Mouse (Mus musculus): ENCODE results near the gene Metrn. TPM values are rescaled to one million over a fixed set of nuclear protein-coding genes. Genes with fewer than 3 reads are reported as not detected.
A peak's percentile ranks its signal among the peaks of the same experiment; 100 is the strongest.

Metrn gene
- polyA plus RNA-seq (2015; fragmentation: Nextera tagmentation; extraction: Ambion mirVana): 34.6 and 37.0 TPM in 2 replicates

GRCm38 (mm10) chr17:25796951-25797369 lies at the start of gene Metrn:
Gene Metrn, minus strand, starts transcription at chr17:25797136.
- Histone ChIP-seq H3K4me3 (ENCODE audit: low read length) (peak within 1 kb of the TSS; percentile 83), H3K36me3 (ENCODE audit: control insufficient read depth, insufficient read depth, low read length) (0 out of 2 replicates have a peak, but pooled peaks cover 2% of the 10 kb centered on the region), H3K27me3 (replicated peaks; ENCODE audit: control insufficient read depth, insufficient read depth, low read length) (no peaks in the 10 kb centered on the region), H3K4me1 (ENCODE audit: control insufficient read depth, insufficient read depth, low read length) (peaks cover 29% of the 10 kb centered on the region), H3K27ac (ENCODE audit: low read length) (peak within 1 kb of the TSS; percentile 6), H3K9ac (ENCODE audit: low read depth, low read length) (peak within 1 kb of the TSS; percentile 75), H3K9me3 (ENCODE audit: control insufficient read depth, low read length) (no peaks in the 10 kb centered on the region), H3K4me2 (ENCODE audit: low read depth, low read length) (peak within 1 kb of the TSS; percentile 97)
- WGBS: under 1% methylated on average over 35 of the region's 35 CpGs
- peak; percentile 77 for ATAC-seq

DNA sequence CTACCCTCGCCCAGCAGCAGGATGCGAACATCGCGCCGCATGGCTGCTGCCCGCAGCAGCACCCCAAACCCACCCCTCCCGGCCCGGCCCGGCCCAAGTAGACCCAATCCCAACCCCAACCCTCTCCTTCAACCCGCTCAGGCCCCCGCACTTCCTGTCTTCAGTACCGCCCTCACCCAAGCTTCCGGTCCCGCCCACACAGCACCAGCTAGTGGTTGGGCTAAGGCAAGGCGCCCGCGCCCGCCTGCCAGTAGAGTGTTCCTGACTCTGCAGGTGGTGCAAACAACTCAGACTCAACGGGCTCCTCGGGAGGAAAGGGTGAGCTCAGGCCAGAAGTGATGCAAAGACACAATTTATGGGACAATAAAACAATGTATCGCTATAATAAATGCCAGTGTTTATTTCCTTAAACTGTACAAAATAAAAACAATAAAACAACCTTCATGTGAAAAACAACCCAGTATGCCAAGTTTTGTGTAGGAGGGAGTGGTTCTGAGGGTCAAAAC lies 47.5 kb upstream of the Metrn start, which contains the start of gene Rhot2:
TSS of gene Rhot2 (minus strand) at position 456 of the 506 bp plus-strand sequence.
- WGBS: under 1% methylated on average over 21 of the region's 21 CpGs

GRCm38 (mm10) chr17:25843636-25844395 lies 46.9 kb upstream of the Metrn start:
- 2% methylated on average over 38 of the region's 38 CpGs for WGBS

More for the DNA sequence above, 47.5 kb upstream of the Metrn start, which contains the start of gene Rhot2:
- Histone ChIP-seq H3K4me3 (ENCODE audit: low read length) (peak within 1 kb of the TSS; percentile 85), H3K9ac (ENCODE audit: low read depth, low read length) (peak within 1 kb of the TSS; percentile 93), H3K9me3 (ENCODE audit: control insufficient read depth, low read length) (no peaks in the 10 kb centered on the region), H3K36me3 (ENCODE audit: control insufficient read depth, insufficient read depth, low read length) (peaks cover 14% of the 10 kb centered on the region; the same call in 1 of the 2 replicates), H3K27me3 (replicated peaks; ENCODE audit: control insufficient read depth, insufficient read depth, low read length) (no peaks in the 10 kb centered on the region), H3K27ac (ENCODE audit: low read length) (peak within 1 kb of the TSS; percentile 86), H3K4me1 (ENCODE audit: control insufficient read depth, insufficient read depth, low read length) (peaks cover 13% of the 10 kb centered on the region), H3K4me2 (ENCODE audit: low read depth, low read length) (peak within 1 kb of the TSS; percentile 79)
- ATAC-seq: peak; percentile 97

DNA sequence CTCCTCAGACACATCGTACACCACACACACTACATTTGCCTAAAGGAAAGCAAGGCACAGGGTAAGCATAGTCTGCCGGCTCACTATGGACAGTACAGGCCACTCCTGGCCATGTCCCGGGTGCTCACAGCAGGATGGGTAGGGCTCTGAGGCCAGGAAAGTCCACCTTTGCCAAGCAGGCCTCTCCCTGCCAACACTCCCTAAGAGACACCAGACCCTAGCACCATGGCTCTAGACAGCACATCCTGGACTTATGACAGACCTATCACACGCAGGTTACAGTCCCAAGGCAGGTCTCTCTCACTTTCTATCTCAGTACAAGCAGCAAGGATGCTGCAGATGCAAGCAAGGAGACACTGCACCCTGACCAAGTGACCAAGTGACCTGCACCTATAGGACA lies 46.2 kb upstream of the Metrn start:
- no peaks in the 10 kb centered on the region for H3K9me3 ChIP-seq (ENCODE audit: control insufficient read depth, low read length)
- H3K9ac ChIP-seq (ENCODE audit: low read depth, low read length): peak overlapping the region; percentile 93
- peaks cover 13% of the 10 kb centered on the region for H3K4me1 ChIP-seq (ENCODE audit: control insufficient read depth, insufficient read depth, low read length)
- no peak overlapping the region for H3K27ac ChIP-seq (ENCODE audit: low read length)
- WGBS: 92% methylated on average over 4 of the region's 4 CpGs
- H3K27me3 ChIP-seq (replicated peaks; ENCODE audit: control insufficient read depth, insufficient read depth, low read length): no peaks in the 10 kb centered on the region
- H3K4me3 ChIP-seq (ENCODE audit: low read length): peak overlapping the region; percentile 85
- ATAC-seq: no peak
- H3K4me2 ChIP-seq (ENCODE audit: low read depth, low read length): peak overlapping the region; percentile 79
- peaks cover 19% of the 10 kb centered on the region; the same call in 1 of the 2 replicates for H3K36me3 ChIP-seq (ENCODE audit: control insufficient read depth, insufficient read depth, low read length)

More at GRCm38 (mm10) chr17:25843636-25844395, 46.9 kb upstream of the Metrn start:
- H3K4me1 ChIP-seq (ENCODE audit: control insufficient read depth, insufficient read depth, low read length): peaks cover 13% of the 10 kb centered on the region
- H3K4me2 ChIP-seq (ENCODE audit: low read depth, low read length): peak overlapping the region; percentile 79
- peak overlapping the region; percentile 85 for H3K4me3 ChIP-seq (ENCODE audit: low read length)
- peak overlapping the region; percentile 86 for H3K27ac ChIP-seq (ENCODE audit: low read length)
- peaks cover 19% of the 10 kb centered on the region; the same call in 1 of the 2 replicates for H3K36me3 ChIP-seq (ENCODE audit: control insufficient read depth, insufficient read depth, low read length)
- no peaks in the 10 kb centered on the region for H3K27me3 ChIP-seq (replicated peaks; ENCODE audit: control insufficient read depth, insufficient read depth, low read length)
- ATAC-seq: peak; percentile 57
- peak overlapping the region; percentile 93 for H3K9ac ChIP-seq (ENCODE audit: low read depth, low read length)
- no peaks in the 10 kb centered on the region for H3K9me3 ChIP-seq (ENCODE audit: control insufficient read depth, low read length)

GRCm38 (mm10) chr17:25842509-25842908 lies 45.6 kb upstream of the Metrn start:
- ATAC-seq: no peak
- Histone ChIP-seq H3K36me3 (ENCODE audit: control insufficient read depth, insufficient read depth, low read length) (peaks cover 19% of the 10 kb centered on the region; the same call in 1 of the 2 replicates), H3K4me1 (ENCODE audit: control insufficient read depth, insufficient read depth, low read length) (peaks cover 15% of the 10 kb centered on the region), H3K27me3 (replicated peaks; ENCODE audit: control insufficient read depth, insufficient read depth, low read length) (no peaks in the 10 kb centered on the region), H3K4me2 (ENCODE audit: low read depth, low read length) (no peak overlapping the region), H3K9ac (ENCODE audit: low read depth, low read length) (no peak overlapping the region), H3K27ac (ENCODE audit: low read length) (no peak overlapping the region), H3K4me3 (ENCODE audit: low read length) (no peak overlapping the region), H3K9me3 (ENCODE audit: control insufficient read depth, low read length) (no peaks in the 10 kb centered on the region)
- WGBS: 85% methylated on average over 3 of the region's 3 CpGs

DNA sequence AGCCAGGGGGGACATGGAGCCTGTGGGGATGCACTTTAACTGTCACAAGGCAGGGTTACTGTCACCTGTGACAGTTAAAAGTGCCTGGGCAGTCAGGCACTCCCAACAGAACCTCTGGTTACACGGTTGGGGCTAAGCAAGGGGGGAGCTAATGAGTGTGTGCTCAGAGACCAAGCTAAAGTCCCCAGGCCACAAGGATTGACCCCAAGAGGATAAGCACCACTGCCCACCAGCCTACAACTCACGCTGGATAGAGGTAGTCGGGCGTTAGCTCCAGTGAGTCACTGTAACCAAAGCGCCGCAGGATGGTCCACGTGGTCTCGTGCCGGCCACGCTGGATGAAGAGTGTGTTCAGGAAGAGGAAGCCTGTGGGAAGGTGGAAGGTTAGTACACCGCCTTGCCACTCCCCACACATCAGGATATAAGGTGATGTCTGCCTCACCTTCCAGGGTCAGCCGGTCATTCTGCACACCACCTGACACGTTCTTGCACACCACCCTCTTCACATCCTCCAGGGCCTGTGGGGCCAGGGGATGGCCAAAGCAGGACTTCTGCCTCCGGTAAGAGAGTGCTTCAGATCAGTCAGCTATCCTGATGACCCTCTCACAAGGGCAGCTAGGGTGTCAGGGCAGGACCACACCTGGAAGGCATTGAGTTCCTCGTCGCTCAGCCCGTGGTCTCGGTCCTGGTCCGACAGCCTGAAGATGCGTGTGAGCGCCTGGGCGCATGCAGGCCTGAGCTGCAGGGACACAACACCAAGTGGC lies 44.4 kb upstream of the Metrn start, which contains the start of gene Gm20683:
TSS of gene Gm20683 (minus strand) at position 647 of the 764 bp plus-strand sequence.
- Histone ChIP-seq H3K4me3 (ENCODE audit: low read length) (no peak within 1 kb of the TSS), H3K9me3 (ENCODE audit: control insufficient read depth, low read length) (no peaks in the 10 kb centered on the region), H3K27ac (ENCODE audit: low read length) (no peak within 1 kb of the TSS), H3K36me3 (ENCODE audit: control insufficient read depth, insufficient read depth, low read length) (peaks cover 19% of the 10 kb centered on the region; the same call in 1 of the 2 replicates), H3K4me2 (ENCODE audit: low read depth, low read length) (no peak within 1 kb of the TSS), H3K9ac (ENCODE audit: low read depth, low read length) (no peak within 1 kb of the TSS), H3K27me3 (replicated peaks; ENCODE audit: control insufficient read depth, insufficient read depth, low read length) (no peaks in the 10 kb centered on the region), H3K4me1 (ENCODE audit: control insufficient read depth, insufficient read depth, low read length) (peaks cover 27% of the 10 kb centered on the region)
- WGBS: 94% methylated on average over 22 of the region's 22 CpGs
- ATAC-seq: no peak

DNA sequence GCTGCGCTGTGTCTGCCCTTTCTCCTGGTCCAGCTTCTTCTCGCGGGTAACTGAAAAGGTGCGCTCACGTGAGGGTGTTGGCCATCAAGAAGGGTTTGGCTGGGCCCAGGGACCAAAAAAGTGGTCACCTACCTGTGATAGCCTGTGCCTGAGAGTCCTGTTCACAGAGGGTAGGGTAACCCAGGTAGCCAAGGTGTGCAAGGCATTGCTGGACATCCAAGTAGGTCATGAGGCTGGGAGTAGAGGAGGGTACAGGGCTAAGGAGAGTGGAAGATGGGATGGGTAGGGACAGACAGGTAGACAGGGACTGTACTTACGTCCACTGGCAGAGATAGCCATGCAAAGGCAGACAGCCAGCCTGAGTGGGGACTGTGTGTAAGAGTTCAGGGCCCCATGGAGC lies 43.6 kb upstream of the Metrn start:
- ATAC-seq: no peak
- WGBS: 94% methylated on average over 6 of the region's 6 CpGs
- H3K9me3 ChIP-seq (ENCODE audit: control insufficient read depth, low read length): no peaks in the 10 kb centered on the region
- no peaks in the 10 kb centered on the region for H3K27me3 ChIP-seq (replicated peaks; ENCODE audit: control insufficient read depth, insufficient read depth, low read length)
- H3K4me3 ChIP-seq (ENCODE audit: low read length): no peak overlapping the region
- H3K9ac ChIP-seq (ENCODE audit: low read depth, low read length): no peak overlapping the region
- peaks cover 19% of the 10 kb centered on the region; the same call in 1 of the 2 replicates for H3K36me3 ChIP-seq (ENCODE audit: control insufficient read depth, insufficient read depth, low read length)
- no peak overlapping the region for H3K4me2 ChIP-seq (ENCODE audit: low read depth, low read length)
- peaks cover 35% of the 10 kb centered on the region for H3K4me1 ChIP-seq (ENCODE audit: control insufficient read depth, insufficient read depth, low read length)
- no peak overlapping the region for H3K27ac ChIP-seq (ENCODE audit: low read length)

DNA sequence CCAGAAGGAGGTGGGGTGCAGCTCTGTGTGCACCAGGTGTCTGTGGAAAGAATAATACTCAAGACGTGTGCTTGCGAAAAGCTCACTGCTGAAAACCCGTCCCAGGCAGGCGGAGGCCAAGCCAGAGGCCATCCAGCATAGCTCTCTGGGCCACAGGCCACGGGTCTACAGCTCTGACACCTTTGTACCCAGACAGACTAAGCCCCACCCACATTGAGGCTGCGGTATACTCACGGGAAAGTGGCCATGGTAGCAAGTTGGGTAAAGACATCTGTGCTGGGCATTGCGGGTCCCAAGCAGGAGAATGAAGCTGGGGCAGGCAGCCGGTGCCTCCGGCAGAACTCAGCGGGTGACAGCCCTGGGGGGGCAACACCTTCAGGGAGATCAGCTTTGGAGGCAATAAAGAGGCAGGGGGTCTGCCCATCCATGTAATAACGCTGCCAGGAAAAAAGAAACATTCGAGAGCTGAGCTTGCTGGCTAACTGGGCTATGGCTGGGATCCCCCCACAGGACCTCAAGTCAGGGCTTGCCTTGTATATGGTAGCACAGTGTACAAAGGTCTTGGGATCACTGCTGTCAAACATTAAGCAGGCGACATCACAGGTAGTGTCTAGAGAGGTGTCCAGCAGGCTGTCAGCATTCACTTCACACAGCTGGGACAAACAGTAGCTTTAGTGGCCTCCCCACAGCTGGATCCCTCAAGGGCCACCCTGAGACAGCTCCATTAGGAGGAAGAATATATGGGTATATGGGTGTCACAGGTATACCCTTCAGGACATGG lies 42.7 kb upstream of the Metrn start:
- H3K9ac ChIP-seq (ENCODE audit: low read depth, low read length): peak overlapping the region; percentile 2; the same call in 1 of the 2 replicates
- peaks cover 19% of the 10 kb centered on the region; the same call in 1 of the 2 replicates for H3K36me3 ChIP-seq (ENCODE audit: control insufficient read depth, insufficient read depth, low read length)
- WGBS: 77% methylated on average over 14 of the region's 14 CpGs
- H3K4me3 ChIP-seq (ENCODE audit: low read length): no peak overlapping the region
- peaks cover 40% of the 10 kb centered on the region for H3K4me1 ChIP-seq (ENCODE audit: control insufficient read depth, insufficient read depth, low read length)
- peak; percentile 56 for ATAC-seq
- H3K9me3 ChIP-seq (ENCODE audit: control insufficient read depth, low read length): no peaks in the 10 kb centered on the region
- H3K27ac ChIP-seq (ENCODE audit: low read length): peak overlapping the region; percentile 60
- H3K4me2 ChIP-seq (ENCODE audit: low read depth, low read length): peak overlapping the region; percentile 18; the same call in 1 of the 2 replicates
- H3K27me3 ChIP-seq (replicated peaks; ENCODE audit: control insufficient read depth, insufficient read depth, low read length): no peaks in the 10 kb centered on the region
